Mouse (Mus musculus) CH12F3 (cell line): Measurements from ENCODE around the gene Ccp110.

Source experiments
- in situ Hi-C: fragments of 300-500 bp; cut with MboI; formaldehyde crosslinking; loops from 2 replicates; pipeline ENCODE4 v1.14.3; 2020; ENCODE audit warnings: low sequenced_read_pairs

Gene Ccp110

GRCm38 (mm10) chr7:118766119-118766833, 53.9 kb downstream of the Ccp110 start:
- in situ Hi-C loops, result no loop called here

- in situ Hi-C loops, result no loop called here
These were observed 54.5 kb downstream of the Ccp110 start for GRCm38 (mm10) chr7:118766834-118767224.

DNA sequence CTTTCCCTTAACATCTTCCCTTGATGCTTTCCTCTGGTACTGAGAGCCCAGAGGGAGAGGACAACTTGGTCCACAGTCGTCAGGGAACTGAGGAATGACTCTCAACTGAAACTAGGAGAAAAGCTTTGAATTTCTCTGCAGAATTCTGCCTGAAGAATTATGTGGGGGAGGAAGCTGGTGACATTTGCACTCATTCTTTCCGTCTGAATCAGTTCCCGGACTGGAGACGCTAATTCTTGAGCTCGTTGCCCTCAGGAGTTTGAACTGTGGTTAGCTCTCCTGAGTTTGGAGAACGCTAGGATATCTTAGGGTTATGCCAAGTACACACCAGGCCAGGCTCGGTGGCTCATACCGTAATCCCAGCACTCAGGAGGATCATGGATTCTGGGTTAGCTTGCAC, 56.9 kb downstream of the Ccp110 start:
- in situ Hi-C loops, result no loop called here

DNA sequence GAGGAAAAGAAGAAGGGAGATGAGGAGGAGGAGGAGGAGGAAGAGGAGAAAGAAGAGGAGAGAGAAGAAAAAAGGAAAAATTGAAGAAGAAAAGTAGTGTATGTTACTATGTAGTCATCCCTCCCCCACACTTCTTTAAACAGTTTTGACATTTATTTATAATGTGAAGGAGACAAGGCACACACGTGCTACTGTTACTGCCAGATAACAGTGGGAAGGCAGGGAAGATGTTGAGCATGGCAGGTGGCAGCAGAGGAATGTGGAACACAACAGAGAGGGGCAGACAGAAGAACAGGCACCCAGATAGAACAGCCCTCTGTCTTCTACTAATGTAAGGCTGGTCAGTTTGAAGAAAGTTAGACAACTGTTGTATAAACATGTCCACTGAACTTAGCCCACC, 57.3 kb downstream of the Ccp110 start:
- in situ Hi-C loops, result no loop called here

DNA sequence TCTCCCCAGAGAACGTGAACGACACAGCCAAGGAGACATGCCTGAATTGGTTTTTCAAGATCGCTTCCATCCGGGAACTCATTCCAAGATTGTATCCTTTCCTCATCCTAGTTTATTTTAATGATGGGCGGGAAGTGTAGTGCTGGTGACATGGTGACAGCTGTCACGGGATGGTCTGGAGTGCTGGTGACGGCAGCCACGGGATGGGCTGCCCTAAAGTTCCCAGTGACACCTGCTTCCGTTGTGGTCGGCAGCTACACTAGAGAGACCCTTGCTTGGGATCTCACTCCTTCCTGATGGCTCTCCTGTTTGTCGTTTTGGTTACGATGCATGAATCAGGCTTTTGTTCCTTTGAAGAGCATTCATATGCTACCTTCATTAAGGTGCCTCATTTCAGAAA, 60.7 kb downstream of the Ccp110 start:
- in situ Hi-C loops, result no loop called here

DNA sequence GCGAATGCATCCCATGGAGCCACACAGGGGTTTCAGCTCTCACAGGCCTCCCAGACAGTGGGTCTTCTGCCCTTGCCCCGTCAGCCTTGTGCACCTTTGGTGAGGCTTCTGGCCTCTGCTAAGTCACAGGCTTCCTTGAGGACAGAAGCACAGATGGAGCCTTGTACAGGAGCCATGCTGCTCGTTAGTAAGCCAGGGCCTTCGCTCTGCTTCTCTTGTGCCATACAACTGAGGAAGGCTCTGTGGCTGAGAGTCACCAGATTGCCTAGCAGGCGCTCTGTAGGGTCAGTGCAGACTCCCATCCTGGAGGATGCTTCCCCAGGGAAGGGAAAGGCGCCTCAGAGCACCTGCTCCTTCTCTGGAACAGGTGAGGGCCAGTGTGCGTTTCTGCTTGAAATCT, 63.6 kb downstream of the Ccp110 start:
- in situ Hi-C loops, result no loop called here

GRCm38 (mm10) chr7:118776491-118776890, 64.1 kb downstream of the Ccp110 start:
- in situ Hi-C loops, result no loop called here

DNA sequence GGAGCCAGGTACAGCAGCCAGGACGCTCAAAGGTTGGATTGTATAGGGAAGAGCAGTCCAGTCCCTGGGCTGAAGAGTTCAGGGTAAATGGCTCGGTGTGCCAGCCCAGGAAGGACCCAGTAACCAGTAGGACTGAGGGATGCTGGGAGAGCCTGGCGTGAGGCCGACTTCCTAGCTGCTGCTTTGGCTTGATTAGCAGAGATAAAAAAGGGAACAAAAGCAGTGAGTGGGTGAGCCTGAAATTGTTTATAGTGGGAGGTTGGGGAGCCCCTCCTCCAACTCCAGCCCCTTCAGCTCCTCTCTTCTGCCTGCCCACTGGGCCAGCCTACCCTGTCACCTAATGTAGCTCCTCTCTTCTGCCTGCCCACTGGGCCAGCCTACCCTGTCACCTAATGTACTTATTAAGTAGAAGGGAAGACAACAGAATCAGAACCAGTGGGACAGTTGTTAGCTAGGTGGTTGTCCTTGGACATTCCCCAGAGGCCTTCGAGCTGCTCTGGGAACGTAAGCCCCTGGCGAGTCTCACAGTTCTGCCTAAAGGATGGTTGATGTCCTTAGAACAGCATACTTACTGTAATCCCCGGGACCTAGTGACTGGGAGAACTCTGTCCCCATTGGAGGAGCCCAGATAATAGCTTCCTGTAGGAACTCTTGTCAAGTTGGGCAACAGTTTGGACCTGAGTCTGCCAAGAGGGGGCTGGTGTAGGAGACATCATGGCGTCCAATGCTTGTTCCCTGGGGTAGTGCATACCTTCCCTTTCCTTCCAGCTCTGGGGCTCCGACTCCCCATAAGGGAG, 65.4 kb downstream of the Ccp110 start:
- in situ Hi-C loops, result no loop called here

DNA sequence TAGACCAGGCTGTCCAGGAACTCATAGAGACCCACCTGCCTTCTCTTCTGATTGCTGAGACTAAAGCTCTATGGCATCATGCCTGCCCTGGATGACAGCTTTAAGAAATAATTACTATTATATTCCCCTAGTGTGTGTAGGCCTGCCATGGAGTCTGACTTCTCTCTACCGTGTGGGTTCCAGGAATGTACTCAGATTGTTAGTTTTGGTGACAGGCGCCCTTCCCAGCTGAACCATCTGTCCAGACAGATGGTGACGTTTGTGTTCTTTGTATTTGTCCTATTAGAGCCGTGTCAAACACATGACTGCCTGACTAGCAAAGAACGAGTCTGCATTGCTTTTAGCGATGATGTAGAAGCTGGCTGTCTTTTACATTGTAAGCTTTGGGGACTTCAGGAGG, 66.2 kb downstream of the Ccp110 start:
- in situ Hi-C loops, result no loop called here

DNA sequence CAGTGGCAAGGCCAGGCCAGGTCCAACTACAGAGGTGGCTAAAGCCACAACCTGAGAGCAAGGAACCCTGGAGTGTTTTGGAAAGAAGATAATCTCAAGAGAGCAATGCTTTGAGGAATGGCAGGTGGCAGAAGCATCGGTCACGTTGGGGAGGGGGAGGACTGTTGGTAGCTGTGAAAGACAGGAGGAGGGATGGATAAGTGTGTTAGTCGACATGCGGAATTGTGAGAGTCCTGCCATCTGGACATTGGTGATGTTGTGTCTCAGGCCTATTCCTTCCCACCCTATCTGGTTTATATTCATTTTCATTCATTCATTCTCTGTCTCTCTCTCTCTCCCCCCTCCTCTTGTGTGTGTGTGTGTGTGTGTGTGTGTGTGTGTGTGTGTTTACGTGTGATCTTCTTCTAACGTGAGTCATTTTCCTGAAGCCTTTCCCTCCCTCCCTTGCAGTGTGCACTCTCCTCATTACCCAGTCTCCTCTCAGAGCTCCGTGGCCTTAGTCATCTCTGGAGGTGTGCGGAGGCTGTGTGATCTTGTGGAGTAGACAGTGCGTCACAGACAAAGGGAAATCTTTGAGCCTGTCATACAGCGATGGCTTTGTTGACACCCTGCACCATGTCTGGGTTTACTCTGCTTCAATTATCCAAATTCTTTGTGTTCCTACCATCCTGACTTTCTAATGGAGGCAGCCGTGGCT, 71.1 kb downstream of the Ccp110 start:
- in situ Hi-C loops, result no loop called here

DNA sequence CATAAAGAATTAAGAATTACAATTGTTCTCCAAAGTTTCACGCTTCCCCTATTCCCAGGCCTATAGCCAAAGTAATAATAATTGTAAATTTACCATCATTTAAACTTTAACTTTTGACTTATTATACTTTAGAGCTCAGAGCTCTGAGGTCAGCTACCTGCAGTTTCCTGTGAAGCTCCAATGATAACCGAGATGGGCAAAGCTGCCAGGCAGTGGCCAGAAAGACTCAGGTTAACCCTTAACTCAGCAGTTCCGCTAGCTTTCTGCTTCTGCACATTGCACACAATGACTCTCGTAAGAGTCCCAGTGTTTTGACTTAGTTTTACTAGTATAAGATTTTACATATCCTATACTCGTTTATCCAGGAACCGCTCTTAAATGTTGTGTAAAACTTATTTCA, 73.7 kb downstream of the Ccp110 start:
- in situ Hi-C loops, result no loop called here
